Mouse (Mus musculus) liver, postnatal 0 days (tissue): ENCODE measurements around the gene Ttc28.

ENCODE experiments used
- CTCF ChIP-seq: sonication (generic); IDR thresholded peaks from 2 replicates; pipeline ENCODE4 v1.5.1; 2016; ENCODE audit warnings: antibody characterized with exemption, low read depth
- EP300 ChIP-seq: IDR thresholded peaks from 2 replicates; pipeline ENCODE4 v1.6.1; 2016; ENCODE audit warnings: antibody characterized with exemption, low read depth, mild to moderate bottlenecking

DNA sequence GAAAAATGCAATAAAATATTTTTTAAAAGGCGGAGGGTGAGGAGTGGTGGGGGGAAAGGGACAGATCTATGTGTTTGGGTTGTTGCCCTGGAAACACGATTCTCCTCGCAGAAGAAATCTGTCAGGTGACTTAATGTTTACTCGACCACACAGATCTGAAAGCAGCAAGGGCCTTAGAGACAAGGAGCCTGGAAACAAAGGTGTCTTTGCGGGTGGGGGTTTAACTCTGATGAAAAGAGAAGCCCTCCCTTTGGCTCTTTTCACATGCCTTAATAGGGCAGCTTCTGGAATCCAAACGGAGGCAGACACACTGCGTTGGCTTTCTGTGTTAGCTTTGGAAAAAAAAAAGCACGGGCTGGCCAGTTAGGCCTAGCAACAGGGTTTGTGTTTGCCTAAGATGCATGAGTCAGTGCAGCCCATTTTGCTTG lies 10.3 kb upstream of the Ttc28 start:
- TF ChIP-seq CTCF = no peak
- TF ChIP-seq EP300 = no peak
